Mouse (Mus musculus) intestine, embryonic 14.5 days (tissue): ENCODE results near the gene Ppfibp2. TPM values are rescaled to one million over a fixed set of nuclear protein-coding genes. Genes with fewer than 3 reads are reported as not detected.

Experiments used
- ATAC-seq: fragments of 200-750 bp; cut with Nextera tagmentation; replicated peaks from 2 replicates; pipeline ENCODE4 v1.8.0; 2017; ENCODE audit warnings: low read depth, moderate number of reproducible peaks, moderate TSS enrichment, moderate library complexity; ENCODE audit not compliant: low FRiP score, low TSS enrichment
- DNase-seq: peaks from one replicate; pipeline ENCODE4 v3.0.0-alpha.2; 2018; ENCODE audit warnings: low spot score
- H3K27ac ChIP-seq: fragments of 300-500 bp; sonication (generic); 2 replicates; pipeline ENCODE4 v1.5.1; 2014; ENCODE audit warnings: low read depth, mild to moderate bottlenecking, control low read depth
- H3K27me3 ChIP-seq: fragments of 300-500 bp; sonication (generic); replicated peaks from 2 replicates; pipeline ENCODE4 v1.6.1; 2014; ENCODE audit warnings: low read length, control low read depth; ENCODE audit not compliant: control insufficient read depth, insufficient read depth
- H3K36me3 ChIP-seq: fragments of 300-500 bp; sonication (generic); 2 replicates; pipeline ENCODE4 v1.6.1; 2014; ENCODE audit warnings: low read length, control low read depth; ENCODE audit not compliant: control insufficient read depth, insufficient read depth
- H3K4me1 ChIP-seq: fragments of 300-500 bp; sonication (generic); replicated peaks from 2 replicates; pipeline ENCODE4 v1.6.1; 2014; ENCODE audit warnings: low read length, control low read depth, mixed read lengths; ENCODE audit not compliant: control insufficient read depth, insufficient read depth
- H3K4me2 ChIP-seq: fragments of 300-500 bp; sonication (generic); 2 replicates; pipeline ENCODE4 v1.6.1; 2014; ENCODE audit warnings: low read length
- H3K4me3 ChIP-seq: fragments of 300-500 bp; sonication (generic); 2 replicates; pipeline ENCODE4 v1.5.1; 2014; ENCODE audit warnings: low read depth, low read length, control low read depth, mixed read lengths
- H3K9ac ChIP-seq: fragments of 300-500 bp; sonication (generic); 2 replicates; pipeline ENCODE4 v1.6.1; 2014; ENCODE audit warnings: mild to moderate bottlenecking, low read length
- H3K9me3 ChIP-seq: fragments of 300-500 bp; sonication (generic); 2 replicates; pipeline ENCODE4 v1.6.1; 2016; ENCODE audit warnings: low read length, control low read depth; ENCODE audit not compliant: control insufficient read depth
- WGBS: fragments of 180-500 bp; shearing (Covaris S2); extraction: QIAGEN DNeasy Blood & Tissue Kit; methylation state at CpG from one replicate; pipeline ENCODE4 v1.1.7; 2014; 5-methylcytosine and 5-hydroxymethylcytosine counted together
- polyA plus RNA-seq: library from polyadenylated mRNA; unstranded; fragments of >200 nt; fragmentation: Nextera tagmentation; extraction: Ambion mirVana; gene quantifications from 2 replicates; pipeline ENCODE4 v1.2.1, GENCODE M21; 2014

Ppfibp2 gene
- polyA plus RNA-seq, 1 experiment from 2014 or later: 11.2 TPM

DNA sequence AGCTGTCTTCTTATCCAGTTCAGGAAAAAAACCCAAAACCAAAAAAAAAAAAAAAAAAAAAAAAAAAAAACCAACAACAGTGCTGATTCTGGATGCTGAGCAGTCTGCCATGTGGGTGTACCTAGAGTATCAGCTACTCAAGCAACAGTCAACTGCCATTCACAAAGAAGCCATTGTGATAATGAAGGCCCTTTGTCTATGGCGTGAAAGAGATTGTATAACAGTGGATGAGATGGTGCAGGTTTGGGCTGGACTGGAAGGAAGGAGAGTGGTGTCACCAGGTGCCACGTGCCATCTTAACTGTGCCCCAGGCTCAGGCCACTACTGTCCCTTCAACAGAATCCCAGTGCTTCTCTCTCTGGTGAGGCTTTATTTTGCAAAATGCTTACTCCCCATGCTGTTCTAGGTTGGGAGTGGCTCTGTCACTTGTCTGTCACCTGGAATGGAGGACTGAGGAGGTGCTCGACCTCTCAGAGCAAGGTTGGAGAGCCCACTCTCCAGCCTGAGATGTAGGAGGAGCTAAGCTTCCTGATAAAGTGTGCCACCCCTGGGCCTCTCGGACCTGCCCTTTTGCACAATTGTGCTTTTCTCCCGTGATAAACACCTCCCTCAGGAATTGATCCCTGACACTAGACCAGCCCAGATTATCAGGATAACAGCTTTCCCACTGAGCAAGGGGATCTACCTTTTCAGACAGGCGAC is 85.3 kb downstream of the Ppfibp2 start:
- Histone ChIP-seq H3K4me3 (no peak overlapping the region), H3K9ac (no peak overlapping the region), H3K4me2 (no peak overlapping the region), H3K36me3 (peaks cover 15% of the 10 kb centered on the region; the same call in 1 of the 2 replicates), H3K27me3 (no peaks in the 10 kb centered on the region), H3K4me1 (no peaks in the 10 kb centered on the region), H3K9me3 (no peaks in the 10 kb centered on the region), H3K27ac (no peak overlapping the region)
- DNase-seq: no peak
- ATAC-seq: 0 out of 2 replicates have a peak, but pooled peaks have one; percentile 9
- WGBS: 52% methylated on average over 6 of the region's 6 CpGs

GRCm38 (mm10) chr7:107681306-107681705 is 86.3 kb downstream of the Ppfibp2 start:
- DNase-seq (no peak), ATAC-seq (no peak)
- H3K27me3 ChIP-seq: no peaks in the 10 kb centered on the region
- H3K36me3 ChIP-seq: peaks cover 18% of the 10 kb centered on the region; the same call in 1 of the 2 replicates
- no peaks in the 10 kb centered on the region for H3K4me1 ChIP-seq
- no peaks in the 10 kb centered on the region for H3K9me3 ChIP-seq
- WGBS: 67% methylated on average over 2 of the region's 2 CpGs
- H3K9ac ChIP-seq: no peak overlapping the region
- H3K4me3 ChIP-seq: no peak overlapping the region
- H3K4me2 ChIP-seq: no peak overlapping the region
- H3K27ac ChIP-seq: no peak overlapping the region

DNA sequence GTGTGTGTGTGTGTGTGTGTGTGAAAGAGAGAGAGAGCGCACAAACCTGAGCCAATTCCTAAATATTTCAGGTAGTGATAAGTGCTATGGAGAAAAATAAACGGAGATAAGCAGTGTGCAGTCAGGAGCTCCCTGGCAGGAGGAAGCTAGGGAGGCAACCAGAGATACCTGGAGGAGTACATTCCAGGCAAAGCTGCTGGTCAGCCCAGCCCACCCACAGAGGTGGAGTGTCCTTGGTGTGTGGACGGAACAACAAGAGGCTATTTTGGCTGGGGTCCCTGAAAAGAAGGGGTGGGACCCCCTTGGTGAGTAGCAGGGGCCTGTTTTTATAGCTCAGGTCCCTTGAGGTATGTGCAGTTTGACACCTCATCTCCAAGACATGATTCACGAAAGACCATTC is 88.2 kb downstream of the Ppfibp2 start:
- no peak overlapping the region for H3K4me2 ChIP-seq
- ATAC-seq (no peak), DNase-seq (no peak)
- H3K36me3 ChIP-seq: peaks cover 18% of the 10 kb centered on the region; the same call in 1 of the 2 replicates
- no peaks in the 10 kb centered on the region for H3K27me3 ChIP-seq
- H3K4me1 ChIP-seq: 0 out of 2 replicates have a peak, but pooled peaks cover 4% of the 10 kb centered on the region
- H3K9me3 ChIP-seq: no peaks in the 10 kb centered on the region
- no peak overlapping the region for H3K9ac ChIP-seq
- H3K27ac ChIP-seq: no peak overlapping the region
- no peak overlapping the region for H3K4me3 ChIP-seq
- WGBS: 58% methylated on average over 4 of the region's 4 CpGs

DNA sequence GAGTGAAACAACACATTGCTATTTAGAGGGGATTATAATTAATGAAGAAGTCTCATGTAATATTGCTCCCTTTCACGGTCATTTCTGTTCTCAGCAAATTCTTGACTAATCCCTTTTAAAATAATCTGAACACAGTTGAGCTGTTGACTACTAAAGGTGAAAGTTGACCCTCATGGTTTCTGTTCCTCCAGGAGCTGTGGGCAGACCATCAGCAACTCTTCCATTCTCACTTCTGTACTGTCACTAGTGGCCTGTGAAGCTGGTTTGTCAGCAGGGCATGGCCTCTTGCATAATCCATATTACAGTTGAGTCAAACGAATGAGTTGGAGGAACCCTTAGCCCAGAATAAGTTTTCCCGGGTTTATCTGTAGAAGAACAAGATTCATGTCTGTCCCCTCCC is 88.6 kb downstream of the Ppfibp2 start:
- no peak for ATAC-seq
- Histone ChIP-seq H3K4me2 (no peak overlapping the region), H3K9me3 (no peaks in the 10 kb centered on the region), H3K27ac (no peak overlapping the region), H3K27me3 (no peaks in the 10 kb centered on the region), H3K4me3 (no peak overlapping the region), H3K36me3 (peaks cover 18% of the 10 kb centered on the region; the same call in 1 of the 2 replicates), H3K9ac (no peak overlapping the region), H3K4me1 (0 out of 2 replicates have a peak, but pooled peaks cover 4% of the 10 kb centered on the region)
- DNase-seq: no peak
- WGBS: 78% methylated on average over 3 of the region's 3 CpGs

- H3K4me2 ChIP-seq: no peak overlapping the region
- no peaks in the 10 kb centered on the region for H3K27me3 ChIP-seq
- H3K36me3 ChIP-seq: peaks cover 18% of the 10 kb centered on the region; the same call in 1 of the 2 replicates
- H3K4me1 ChIP-seq: peaks cover 7% of the 10 kb centered on the region; the same call in 1 of the 2 replicates
- DNase-seq (no peak), ATAC-seq (peak; percentile 37; the same call in 1 of the 2 replicates)
- H3K9ac ChIP-seq: no peak overlapping the region
- peak overlapping the region; percentile 62 for H3K27ac ChIP-seq
- WGBS: 76% methylated on average over 8 of the region's 8 CpGs
- no peak overlapping the region for H3K4me3 ChIP-seq
- H3K9me3 ChIP-seq: no peaks in the 10 kb centered on the region
Observed at GRCm38 (mm10) chr7:107685238-107685954, 90.4 kb downstream of the Ppfibp2 start.

DNA sequence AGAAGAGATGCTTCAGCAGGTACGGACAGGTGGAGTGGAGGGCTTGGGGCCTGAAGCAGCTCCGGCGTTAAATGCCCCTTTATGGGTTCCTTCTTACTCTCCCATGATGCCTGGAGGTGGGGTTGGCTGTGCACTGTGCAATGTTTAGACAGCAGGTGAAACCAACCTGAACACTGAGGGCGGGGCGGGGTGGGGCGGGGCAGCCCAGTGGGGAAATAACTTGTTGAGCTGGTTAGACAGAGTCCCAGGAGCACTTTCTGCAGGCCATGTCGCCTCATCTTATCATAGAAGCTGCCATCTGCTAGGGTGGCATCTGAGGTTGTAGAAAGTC is 90.9 kb downstream of the Ppfibp2 start:
- H3K4me3 ChIP-seq: no peak overlapping the region

DNA sequence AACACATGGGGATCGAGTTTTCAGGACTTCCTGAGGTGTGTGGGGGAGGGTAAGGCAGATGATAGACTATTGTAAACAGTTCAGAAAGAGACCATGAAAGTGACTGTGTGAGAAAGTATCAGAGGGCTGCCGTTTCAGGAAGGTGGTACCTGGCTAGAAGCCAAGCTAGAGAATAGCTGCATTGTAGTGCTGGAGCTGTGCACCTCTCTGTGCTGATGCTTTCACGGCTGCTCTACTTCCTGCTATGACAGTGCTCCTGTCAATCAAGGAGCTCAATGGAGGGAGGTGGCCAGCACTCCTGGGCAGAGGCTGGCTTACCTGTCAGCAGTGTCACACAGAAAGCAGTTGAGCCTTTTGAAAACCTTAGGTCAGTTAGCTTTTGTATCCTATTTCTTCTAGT is 92.4 kb downstream of the Ppfibp2 start:
- no peak for DNase-seq
- Histone ChIP-seq H3K4me1 (peaks cover 16% of the 10 kb centered on the region), H3K9me3 (no peaks in the 10 kb centered on the region), H3K27me3 (no peaks in the 10 kb centered on the region), H3K4me3 (no peak overlapping the region), H3K27ac (no peak overlapping the region), H3K36me3 (peaks cover 11% of the 10 kb centered on the region; the same call in 1 of the 2 replicates), H3K4me2 (no peak overlapping the region), H3K9ac (no peak overlapping the region)
- WGBS: 27% methylated on average over 3 of the region's 3 CpGs
- ATAC-seq: peak; percentile 33; the same call in 1 of the 2 replicates

More for the DNA sequence above, 90.9 kb downstream of the Ppfibp2 start:
- Histone ChIP-seq H3K4me1 (peaks cover 11% of the 10 kb centered on the region; the same call in 1 of the 2 replicates), H3K9ac (no peak overlapping the region), H3K27me3 (no peaks in the 10 kb centered on the region), H3K36me3 (peaks cover 18% of the 10 kb centered on the region; the same call in 1 of the 2 replicates), H3K27ac (peak overlapping the region; percentile 62), H3K4me2 (no peak overlapping the region), H3K9me3 (no peaks in the 10 kb centered on the region)
- ATAC-seq (peak; percentile 85), DNase-seq (peak; percentile 72)
- WGBS: 79% methylated on average over 7 of the region's 7 CpGs

DNA sequence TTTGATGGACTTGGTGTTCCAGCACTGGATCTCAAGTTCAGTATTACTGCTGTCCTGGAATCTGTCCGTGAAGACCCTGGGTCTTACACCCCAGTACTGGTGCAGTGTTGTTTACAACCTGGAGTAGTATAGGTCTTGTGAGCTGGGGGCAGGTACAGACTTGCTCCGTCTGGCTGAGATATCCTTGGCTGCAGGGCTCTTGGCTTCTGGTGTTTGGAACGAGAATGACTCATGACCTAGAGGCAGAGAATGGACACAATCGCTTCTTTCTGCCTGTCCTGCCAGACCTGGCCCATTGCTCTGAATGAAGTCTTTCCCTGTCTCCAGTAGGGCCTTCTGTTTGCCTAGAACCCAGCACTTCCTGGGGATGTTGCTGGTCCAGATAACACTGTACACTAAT is 93.0 kb downstream of the Ppfibp2 start:
- Histone ChIP-seq H3K4me3 (no peak overlapping the region), H3K9me3 (no peaks in the 10 kb centered on the region), H3K27me3 (no peaks in the 10 kb centered on the region), H3K4me1 (peaks cover 16% of the 10 kb centered on the region), H3K4me2 (no peak overlapping the region), H3K36me3 (peaks cover 9% of the 10 kb centered on the region; the same call in 1 of the 2 replicates), H3K9ac (no peak overlapping the region), H3K27ac (no peak overlapping the region)
- DNase-seq (no peak), ATAC-seq (no peak)
- WGBS: 59% methylated on average over 4 of the region's 4 CpGs
